Mouse (Mus musculus) retina, postnatal 7 days (tissue): ENCODE results near the gene Marco.

Source experiments
- DNase-seq: peaks from one replicate; pipeline ENCODE4 v3.0.0-alpha.2; 2012; ENCODE audit warnings: low read depth, low spot score

Gene Marco

DNA sequence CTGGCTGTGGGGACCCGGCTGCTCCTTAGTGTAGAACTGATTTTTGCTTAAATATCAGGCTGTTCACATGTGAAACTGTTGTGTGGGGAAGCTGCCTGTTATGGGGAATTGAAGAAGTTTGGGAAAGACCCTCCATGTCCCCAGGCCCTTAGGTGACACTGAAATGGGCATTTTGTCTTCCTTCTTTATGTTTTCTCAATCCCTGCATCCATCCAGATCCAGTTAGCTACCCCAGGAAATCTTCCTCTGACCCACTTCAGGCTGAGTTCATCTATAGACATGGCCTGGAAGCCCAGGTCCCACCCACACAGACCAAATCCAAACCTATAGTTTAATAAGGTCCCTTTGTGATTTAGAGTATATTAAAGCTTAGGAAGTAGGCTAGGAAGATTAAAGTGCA lies at the start of gene Marco:
Gene Marco (minus strand): TSS at position 101 of the 400 bp plus-strand sequence.
- no peak for DNase-seq

DNA sequence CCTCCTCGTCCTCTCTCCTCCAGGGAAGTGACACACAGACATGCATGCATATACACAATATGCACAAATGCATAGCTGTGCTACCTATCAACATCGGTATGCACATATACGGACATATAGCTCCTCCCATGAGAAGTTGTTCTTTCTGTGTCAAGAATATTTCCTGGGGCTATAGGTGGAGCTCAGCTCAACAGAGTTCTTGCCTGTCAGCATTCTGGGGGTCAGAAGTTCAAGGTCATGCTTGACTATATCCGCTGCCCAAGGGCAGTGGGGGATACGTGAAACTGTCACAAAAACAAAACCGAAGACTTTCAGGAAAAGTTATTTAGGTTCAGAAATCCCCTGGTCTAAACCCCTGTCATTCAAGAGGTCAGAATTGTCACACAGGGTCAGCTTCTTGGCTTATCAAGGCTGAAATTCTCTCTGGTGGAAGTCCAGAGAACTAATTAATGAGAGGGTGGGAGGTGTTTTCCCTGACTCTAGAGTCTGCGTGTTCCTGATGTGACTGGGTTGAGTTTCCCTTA lies 34.7 kb upstream of the Marco start:
- DNase-seq: no peak

DNA sequence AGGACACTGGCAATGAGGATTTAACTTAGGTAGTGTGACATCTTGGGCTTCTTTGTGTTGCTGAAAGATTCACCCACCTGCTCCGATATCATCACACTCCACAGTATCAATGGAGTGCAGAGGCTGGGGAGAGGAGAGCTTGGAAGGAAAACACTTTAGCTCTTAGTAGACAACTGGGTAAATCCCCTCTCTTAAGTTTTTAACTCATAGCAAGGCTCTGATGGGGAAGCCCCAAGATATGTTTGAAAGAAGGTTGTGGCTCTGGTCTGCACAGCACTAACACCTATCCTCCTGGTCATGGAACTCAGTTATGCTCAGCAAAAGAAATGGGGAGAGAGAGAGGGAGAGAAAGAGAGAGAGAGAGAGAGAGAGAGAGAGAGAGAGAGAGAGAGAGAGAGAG lies 32.2 kb upstream of the Marco start:
- DNase-seq: no peak

DNA sequence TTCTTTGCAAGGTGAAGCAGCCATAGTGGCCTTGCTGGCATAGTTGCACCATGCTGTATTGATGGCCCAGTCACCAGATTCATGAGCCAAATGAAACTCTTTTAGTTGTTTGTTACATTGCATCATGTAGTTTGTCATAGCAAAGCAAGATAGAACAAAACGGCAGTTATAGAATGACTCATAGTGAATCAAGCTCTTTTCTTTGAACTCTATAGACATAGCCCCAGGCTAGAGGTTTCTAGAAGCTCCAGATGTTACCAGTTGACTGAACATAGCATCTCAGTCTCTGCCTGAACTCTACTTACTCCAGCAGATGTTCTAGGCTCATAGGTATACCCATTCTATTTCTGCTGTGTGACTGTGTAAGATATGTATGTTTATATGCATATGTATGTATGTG lies 31.1 kb upstream of the Marco start:
- no peak for DNase-seq

DNA sequence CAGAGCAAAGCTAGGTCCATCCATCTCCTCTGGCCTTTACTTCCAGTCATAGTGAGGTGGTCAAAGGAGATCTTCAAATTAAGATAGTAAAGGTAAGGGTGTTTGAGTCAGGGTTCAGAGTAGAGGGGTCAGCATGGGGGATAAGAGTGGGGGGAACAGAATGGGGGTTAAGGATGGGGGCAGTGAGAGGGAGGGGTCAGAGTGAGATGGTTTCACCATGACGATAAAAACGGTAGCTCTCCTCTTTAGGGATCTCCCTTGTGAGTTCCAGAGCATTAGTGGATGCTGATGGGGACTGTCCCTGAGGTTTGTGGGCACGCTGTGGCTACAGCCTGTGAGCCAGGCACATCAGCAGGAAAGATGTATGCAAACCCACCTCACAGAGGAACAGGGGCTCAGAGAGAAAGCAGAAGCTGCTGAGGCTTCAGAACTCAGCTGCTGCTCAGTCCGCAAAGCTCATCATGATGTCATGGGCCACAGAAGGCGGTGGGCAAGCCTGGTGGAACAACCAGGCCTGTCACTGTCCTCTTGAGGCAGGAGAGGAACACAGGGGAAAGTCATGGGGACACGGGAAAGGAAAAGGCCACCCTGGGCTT lies 27.6 kb upstream of the Marco start:
- DNase-seq: no peak

DNA sequence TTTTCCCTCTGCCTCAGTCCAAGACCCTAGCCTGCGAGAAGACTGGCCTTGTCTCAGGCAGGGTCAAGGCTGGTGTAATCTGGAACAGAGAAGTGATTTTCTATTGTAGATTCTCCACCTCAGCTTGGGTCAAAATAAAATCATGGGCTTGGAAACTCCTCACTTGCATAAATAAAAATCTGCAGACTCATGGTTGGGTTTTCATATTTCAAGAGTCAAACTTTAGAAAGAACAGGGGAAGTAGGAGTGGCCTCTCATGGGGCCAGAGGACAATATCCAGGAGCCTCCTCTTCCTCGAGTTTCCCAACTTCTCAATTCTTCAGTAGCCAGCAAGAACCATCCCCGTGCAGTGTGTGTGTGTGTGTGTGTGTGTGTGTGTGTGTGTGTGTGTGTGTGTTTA lies 26.9 kb upstream of the Marco start:
- DNase-seq: no peak

DNA sequence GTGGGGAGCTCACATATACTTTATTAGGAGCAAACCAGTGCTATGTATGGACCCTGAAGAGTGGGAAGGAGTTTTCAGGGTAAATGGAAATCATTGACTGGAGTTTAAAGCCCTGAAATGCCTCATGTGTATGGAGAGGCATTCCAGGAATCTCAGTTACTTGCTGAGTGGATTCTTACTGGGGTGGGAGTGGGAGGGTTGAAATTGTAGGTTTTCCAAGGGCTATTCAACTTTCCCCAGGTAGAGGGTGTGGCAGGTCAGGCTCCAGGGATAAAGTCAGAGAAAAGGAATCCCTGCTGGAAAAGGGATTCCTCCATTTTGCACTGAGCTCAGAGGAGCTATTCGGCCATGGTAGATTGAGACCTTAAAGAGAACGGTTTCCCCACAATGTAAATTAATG lies 25.1 kb upstream of the Marco start:
- DNase-seq: no peak

DNA sequence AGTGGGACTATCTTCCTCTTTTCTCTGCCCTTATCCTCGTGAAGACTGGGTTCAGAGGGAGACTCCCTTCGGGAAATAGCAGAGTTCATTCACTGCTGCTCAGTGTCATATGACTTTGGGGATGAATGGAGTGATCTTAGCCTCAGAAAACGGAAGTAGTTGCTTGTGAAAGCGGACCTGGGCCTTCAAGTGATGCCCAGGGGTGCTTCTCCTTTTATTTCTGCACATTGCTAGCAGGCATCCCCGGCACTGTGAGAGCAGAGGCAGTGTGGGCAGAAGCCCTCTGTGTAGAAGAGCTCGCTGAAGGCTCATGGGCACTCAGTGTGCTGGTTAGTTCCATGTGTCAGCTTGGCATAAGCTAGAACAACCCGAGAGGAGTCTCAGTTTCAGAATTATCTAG lies 12.8 kb upstream of the Marco start:
- DNase-seq: no peak

DNA sequence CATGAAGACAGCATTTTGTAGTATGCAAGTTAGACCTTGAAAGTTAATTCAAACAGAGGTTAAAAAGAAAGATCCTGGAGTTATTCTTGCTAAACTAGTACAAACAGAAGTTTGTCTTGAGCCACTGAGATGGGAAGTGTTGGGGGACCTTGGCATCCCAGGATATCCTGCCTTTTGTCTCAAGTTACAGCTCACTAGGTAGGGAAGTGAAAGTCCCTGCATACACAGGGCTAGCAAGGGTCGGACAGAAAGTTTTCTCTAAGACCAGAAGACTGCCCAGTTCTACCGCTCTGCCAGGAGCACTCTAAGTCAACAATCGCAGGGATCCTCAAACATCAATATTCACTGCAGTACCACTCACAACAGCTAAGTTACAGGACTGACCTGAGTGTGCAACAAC lies 5.5 kb upstream of the Marco start:
- DNase-seq: no peak

DNA sequence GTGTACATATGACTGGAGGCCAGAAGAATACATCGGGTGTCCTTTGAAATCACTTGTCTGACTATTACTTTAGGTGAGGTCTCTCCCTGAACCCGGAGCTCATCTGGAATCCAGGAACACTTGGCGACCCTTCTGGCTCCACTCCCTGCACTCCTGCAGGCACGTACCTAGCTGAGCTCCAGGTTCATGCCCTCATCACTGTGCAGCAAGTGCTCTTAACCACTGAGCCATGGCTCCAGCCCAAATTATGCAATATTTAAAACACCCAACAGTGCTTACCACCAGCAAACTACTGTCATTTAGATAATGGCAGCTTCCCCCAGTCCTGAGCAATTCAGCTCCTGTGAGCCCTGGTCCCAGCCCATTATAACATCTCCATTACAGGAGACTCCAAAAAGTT lies 4.2 kb upstream of the Marco start:
- DNase-seq: no peak

DNA sequence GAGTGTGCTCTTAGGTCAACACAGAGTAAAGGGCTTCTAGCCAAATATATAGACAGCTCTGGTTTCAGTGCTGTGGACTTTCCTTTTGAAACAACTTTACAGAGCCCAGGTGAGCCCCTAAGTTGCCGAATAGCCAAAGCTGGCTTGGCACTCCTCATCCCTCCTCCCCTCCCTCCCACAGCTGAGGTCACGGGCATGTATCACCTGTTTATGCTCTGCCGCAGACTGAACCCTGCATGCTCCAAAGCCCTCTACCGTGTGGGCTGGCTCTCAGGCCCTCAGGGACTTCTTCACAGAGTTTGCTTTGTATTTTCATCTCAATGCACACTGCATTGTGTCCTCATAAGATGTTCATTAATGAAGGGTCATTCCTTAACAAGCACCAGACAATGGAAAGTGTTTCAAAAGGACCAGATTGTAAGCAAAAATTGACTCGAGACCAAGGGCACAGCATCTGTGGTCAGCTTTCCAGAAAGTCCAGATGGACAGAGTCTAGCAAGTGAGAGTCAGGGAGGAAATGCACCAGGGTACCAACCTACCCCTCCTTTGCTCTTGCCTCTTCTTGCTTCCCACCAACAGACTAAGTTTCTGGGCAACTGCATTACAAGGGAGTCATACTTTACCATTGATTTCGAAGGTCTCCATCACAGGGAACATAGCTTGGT lies 646 bp downstream of the Marco start:
- no peak for DNase-seq

DNA sequence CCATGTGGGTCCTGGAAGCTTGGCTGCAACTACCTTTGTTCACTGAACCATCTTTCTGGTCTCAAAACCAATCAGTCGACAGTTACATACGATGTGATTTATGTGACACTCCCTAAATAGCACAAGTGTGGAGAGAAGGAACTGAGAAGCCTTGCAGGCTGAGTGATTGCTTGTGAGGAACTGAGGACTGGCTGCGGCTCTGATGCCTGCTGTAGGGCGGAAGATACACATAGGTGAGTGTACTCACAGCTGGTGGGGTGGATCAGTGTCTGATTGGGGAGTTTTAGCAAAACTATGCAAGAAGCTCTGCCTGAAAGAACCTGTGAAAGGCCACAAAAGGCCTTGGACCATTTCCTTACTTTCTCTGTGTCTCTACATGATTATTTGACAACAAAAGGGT lies 3.3 kb downstream of the Marco start:
- no peak for DNase-seq

DNA sequence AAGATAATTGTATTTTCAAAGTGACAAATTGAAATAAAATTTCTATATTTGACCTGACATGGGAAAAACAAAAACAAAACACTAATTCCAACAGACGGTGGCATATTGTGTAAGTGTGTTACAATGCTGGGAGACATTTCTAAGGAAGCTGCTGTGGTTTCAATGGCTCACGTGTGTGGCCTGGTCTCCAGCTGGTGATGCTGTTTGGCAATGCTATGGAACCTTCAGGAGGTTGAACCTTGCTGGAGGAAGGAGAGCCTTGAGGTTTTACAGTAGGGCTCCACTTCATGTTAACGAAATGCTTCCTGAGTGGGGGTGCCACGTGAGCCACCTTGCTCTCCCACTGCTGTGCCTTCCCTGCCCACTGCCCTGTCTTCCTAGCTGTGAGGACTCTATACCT lies 6.8 kb downstream of the Marco start:
- no peak for DNase-seq

DNA sequence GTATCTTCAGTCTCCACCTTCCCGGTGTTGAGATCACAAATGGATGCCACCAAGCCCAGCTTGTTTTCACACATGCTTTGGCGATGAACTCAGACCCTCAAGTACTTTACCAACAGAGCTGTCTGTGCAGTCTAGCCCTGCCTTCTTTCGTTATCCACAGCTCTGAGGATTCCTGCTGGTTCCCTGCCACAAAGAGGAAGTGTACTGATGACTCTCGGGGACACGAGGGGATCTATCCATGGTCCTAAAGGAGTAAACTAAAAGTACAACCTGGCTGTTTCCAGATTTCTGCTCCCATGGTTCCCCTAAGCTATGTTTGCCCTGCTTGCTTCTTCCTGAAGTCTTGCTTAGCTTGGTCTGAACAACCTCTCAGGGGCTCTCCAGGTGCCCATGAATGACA lies 23.9 kb downstream of the Marco start:
- DNase-seq: no peak

DNA sequence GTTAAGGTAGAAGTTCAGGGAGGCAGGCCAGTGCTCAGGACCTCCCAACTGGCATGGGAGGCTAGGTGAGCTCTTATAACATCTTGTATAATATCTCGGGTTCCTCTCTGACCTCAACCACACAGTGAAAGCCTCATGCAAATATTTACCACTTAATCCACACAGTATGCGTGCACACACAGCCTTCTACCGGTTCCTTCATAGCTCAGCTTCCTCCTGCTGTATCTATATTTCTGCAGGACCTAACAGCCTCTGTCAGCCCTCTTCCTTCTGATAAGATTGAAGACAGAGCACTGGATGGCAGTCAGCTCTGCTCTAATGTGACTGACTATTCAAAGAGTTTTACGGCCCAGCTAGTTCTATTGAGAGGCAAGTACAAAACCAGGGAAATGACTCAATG lies 30.0 kb downstream of the Marco start:
- DNase-seq: no peak

DNA sequence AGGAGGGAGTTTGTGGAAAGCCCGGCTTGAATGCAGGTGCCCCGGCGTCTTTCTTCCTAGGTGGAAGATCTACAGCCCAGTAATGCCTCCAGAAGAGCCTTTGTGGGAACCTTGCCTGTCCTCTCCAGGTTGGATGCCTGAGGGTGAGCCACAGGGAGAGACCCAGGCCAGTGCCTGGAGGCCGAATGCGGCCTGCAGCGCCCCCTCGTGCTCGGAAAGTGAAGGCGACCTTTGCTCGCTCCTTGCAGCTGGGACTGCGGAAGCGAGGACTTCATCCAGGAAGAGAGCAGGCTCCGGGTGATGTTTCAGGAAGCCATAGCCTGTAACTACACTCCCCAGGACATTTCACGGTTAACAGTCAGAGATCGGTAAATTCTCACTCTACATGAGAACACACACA lies 35.9 kb downstream of the Marco start:
- peak; percentile 8 for DNase-seq

DNA sequence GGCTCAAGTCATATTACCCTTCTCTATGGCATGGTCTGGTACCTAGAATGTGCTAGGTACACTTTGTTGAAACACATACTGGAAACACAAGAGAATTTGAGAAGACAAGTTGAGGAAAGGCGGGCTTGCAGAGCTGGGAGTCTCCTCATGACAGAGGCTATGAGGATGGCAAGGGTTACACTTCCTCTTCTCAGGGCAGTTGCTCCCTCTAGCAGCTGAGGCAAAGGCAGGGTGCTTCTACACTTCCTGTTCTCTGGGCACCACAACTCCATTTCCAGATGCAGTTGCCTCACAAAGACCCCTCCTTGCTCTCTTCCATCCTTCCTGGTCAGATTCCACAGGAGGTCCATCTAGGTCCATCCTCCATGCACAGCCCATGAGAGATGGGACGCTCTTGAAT lies 37.5 kb downstream of the Marco start:
- DNase-seq: no peak

DNA sequence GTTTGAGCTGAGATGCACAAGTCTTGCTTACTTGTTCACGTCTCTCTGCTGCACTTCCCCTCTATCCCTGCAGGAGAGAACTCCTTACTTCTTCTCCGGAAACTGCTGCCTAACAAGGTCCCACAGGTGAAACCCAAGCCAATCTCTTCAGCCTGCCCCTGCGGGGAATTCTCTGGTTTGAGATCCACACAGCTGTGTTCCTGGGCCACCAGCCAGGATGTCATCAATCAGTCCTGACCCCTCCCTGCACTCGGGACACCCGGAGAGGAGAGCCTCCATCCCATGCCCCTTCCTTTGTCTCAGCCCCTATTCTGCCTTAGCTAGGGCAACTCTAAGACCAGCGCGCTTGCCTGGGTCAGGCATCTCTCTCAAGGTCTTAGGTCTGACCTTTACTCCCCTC lies 38.1 kb downstream of the Marco start:
- DNase-seq: no peak

DNA sequence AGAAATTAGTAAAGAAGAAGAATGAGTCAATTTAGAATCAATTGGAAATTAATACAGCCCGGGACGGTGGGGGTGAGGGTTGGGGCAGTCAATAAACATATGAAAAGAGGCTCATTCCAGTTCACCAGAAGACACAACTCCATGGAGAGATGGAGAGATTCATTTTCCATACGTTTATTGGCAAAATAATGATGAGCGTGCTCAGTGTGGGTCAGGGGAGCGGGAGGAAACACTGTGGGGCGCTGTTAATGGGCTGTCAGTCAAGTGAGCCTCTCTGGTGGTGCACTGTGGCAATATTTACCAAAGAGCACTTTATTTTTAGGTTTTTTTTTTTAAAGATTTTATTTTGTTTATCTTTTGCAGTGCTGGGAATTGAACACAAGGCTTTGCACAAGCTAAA lies 45.8 kb downstream of the Marco start:
- DNase-seq: no peak

DNA sequence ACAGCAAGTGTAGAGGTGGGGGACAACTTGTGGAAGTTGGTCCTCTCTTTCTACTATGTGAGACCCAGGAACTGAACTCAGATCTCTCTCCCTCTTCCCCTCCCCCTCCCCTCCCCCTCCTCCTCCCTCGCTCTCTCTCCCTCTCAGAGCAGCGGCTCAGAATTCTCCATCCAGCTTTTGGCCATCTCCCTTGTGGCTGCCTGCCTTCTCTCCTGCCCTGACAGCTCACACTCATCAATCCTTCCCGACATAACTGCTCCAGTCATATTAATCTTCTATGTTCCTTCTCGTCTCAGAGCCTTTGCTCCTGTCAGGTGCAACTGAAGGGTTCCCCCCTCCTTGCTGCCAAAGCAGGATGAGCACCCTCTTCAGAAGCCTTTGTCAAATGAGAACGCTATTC lies 46.3 kb downstream of the Marco start:
- no peak for DNase-seq

DNA sequence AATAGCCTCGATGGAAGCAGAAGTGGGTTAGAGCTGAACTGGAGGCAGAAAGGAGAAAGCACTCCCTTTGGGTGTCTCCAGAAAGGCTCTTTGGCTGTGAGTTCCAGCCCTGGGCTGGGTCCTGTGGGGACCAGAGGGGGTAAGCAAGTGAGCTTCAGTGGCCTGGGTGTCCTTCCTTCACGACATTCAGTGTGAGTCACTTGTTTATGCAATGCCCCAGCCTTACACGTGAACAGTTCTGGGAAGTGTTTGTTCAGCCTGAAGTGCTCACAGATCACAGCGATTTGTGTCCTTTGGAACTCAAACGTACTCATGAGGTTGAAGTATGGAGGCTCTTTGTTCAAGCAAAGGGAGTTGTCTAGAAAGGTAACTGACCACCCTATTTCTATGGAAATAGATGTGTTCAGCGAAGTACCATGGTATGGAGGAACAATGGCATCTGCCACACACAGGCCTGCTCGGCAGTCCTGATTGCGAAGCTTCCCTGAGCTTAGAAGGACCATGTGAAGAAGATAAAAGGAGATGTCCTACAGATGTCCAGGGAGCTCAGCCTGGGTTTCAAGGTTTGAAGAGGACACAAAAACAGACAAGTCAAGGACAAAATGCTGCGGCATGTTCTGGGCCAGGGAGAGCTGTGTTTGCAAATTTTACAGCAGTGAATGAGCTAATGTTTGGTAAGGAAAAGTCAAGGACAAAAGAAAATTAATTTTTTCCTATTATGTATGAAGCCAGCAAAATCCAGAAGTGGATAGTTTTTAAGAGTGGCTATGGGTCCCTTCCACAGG lies 53.1 kb downstream of the Marco start:
- no peak for DNase-seq

DNA sequence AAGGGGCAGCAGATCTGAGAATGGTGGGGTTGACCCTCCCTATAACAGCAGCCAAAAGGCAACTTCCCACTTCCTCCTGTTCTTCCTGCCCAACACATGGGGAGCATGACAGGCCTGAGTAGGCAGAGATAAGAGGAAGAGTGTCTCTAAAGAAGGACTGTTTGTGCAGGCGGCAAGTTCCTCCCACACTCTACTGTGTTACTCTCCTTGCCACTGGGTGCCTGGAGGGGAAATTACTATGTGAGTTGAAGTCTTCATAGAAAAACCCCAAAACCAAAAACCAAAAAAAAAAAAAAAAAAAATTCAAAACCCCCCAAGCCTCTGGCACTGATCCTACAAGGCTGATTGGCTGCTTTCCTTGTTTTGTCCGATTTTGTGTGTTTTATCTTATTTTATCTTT lies 55.2 kb downstream of the Marco start:
- no peak for DNase-seq

DNA sequence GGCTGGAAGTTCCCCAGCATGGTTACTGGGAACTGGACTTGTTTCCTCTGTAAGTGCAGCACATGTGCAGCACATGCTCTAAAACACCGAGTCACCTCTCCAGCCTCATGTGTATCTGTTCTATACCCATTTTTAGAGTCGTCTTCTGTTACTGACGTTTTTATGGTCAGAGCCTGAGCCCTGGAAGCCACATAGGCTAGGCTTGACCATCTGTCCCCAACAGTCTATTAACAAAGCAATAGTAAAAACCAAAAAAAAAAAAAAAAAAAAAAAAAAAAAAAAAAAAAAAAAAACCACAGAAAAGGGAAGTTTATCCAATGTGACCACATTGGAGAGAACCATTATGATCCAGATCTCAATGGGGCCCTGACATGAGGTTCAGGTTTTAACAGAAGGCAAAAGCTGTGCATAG lies 61.6 kb downstream of the Marco start:
- DNase-seq: no peak
